Mouse (Mus musculus) duodenum, adult 2 months (tissue): Measurements from ENCODE around the gene Ntng1. TPM values are rescaled to one million over a fixed set of nuclear protein-coding genes. Genes with fewer than 3 reads are reported as not detected.

Experiments used
- polyA plus RNA-seq: library from polyadenylated mRNA; depleted of rRNA; stranded (reverse); fragments of >200 nt; gene quantifications from 2 replicates; pipeline ENCODE4 v1.2.3, GENCODE M21; 2012; ENCODE audit warnings: low replicate concordance; rRNA removed

Ntng1 gene
- polyA plus RNA-seq, result 0.02 TPM in 1 of 2 replicates, not detected in the other

DNA sequence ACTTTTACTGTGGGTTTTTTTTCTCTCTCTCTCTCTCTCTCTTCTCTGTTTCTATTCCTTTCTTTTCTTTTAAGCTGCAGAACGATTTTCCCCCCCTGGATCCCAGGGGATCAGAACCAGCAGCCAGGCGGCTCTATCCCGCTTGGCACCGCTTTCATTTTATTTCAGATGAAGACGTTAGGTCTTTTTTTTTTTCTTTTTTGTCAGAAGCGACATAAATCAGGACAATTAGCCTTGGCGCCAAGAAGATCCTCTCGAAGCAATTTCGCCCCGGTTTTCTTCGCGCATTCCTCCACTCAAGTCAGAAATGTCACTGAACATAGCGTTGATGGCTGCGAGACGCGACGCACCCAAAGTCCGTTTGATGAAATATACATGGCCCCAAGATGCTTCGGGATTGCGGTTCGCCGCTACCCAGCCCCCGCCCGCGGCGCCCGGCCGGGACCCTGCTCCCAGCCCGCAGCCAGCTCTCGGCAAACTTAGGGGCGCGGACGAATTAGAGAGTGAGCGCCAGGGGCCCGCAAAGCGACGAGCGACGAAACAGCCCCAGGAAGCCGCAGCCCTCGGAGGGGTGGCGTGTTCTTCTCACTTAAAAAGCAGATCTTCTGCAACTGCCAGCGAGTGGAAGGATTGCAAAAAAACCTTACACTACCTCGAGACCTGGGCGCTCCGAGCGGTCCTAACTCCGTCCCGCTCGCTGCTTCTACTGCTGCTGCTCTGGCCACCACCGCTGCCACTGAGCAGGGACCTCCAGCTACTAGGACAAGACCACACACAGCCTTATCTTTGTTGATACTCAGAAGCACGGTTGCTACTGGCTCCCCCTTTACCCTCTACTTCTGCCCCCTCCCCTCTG is at the start of gene Ntng1:
Gene Ntng1 (minus strand): TSS at position 806 of the 856 bp plus-strand sequence.

Other genes starting within 250 kb of the Ntng1 start
- gene Prmt6, start 107.0 kb upstream of the Ntng1 start, polyA plus RNA-seq, result 4.3 and 4.9 TPM in 2 replicates